Mouse (Mus musculus) monocyte, adult 2 months (primary cell): ENCODE data around the gene Agtpbp1.

Experiments used
- DNase-seq, 2 experiments: peaks; one replicate each; pipeline ENCODE4 v3.0.0; 2022; ENCODE audit warnings: low spot score in 2 of 2, low read depth in 1 of 2

The Agtpbp1 gene

GRCm38 (mm10) chr13:59580954-59581353, 4.1 kb downstream of the Agtpbp1 start:
- DNase-seq = no peak

GRCm38 (mm10) chr13:59572549-59572948, 12.5 kb downstream of the Agtpbp1 start:
- no peak for DNase-seq

GRCm38 (mm10) chr13:59571107-59571506, 13.9 kb downstream of the Agtpbp1 start:
- DNase-seq = no peak

- DNase-seq = no peak
These were observed 19.0 kb downstream of the Agtpbp1 start for GRCm38 (mm10) chr13:59565945-59566520.

- DNase-seq = no peak
These were observed 20.1 kb downstream of the Agtpbp1 start for GRCm38 (mm10) chr13:59564923-59565322.

- DNase-seq = no peak
These were observed 20.5 kb downstream of the Agtpbp1 start for GRCm38 (mm10) chr13:59564505-59564904.

GRCm38 (mm10) chr13:59562471-59562870, 22.6 kb downstream of the Agtpbp1 start:
- peak in 1 of 2 experiments; percentile 9 for DNase-seq

GRCm38 (mm10) chr13:59558776-59559175, 26.3 kb downstream of the Agtpbp1 start:
- peak in 1 of 2 experiments; percentile 1 for DNase-seq

- peak in 1 of 2 experiments; percentile 61 for DNase-seq
These were observed 27.6 kb downstream of the Agtpbp1 start for GRCm38 (mm10) chr13:59557185-59557985.

GRCm38 (mm10) chr13:59556670-59557069, 28.4 kb downstream of the Agtpbp1 start:
- DNase-seq = peak in 1 of 2 experiments; percentile 12

GRCm38 (mm10) chr13:59555613-59556192, 29.3 kb downstream of the Agtpbp1 start:
- DNase-seq = no peak

- no peak for DNase-seq
These were observed 30.1 kb downstream of the Agtpbp1 start for GRCm38 (mm10) chr13:59554772-59555505.

- no peak for DNase-seq
These were observed 32.3 kb downstream of the Agtpbp1 start for GRCm38 (mm10) chr13:59552751-59553150.

GRCm38 (mm10) chr13:59552286-59552685, 32.7 kb downstream of the Agtpbp1 start:
- no peak for DNase-seq

- DNase-seq = no peak
These were observed 35.7 kb downstream of the Agtpbp1 start for GRCm38 (mm10) chr13:59549318-59549798.

- no peak for DNase-seq
These were observed 37.3 kb downstream of the Agtpbp1 start for GRCm38 (mm10) chr13:59547716-59548115.

- DNase-seq = no peak
These were observed 37.9 kb downstream of the Agtpbp1 start for GRCm38 (mm10) chr13:59547091-59547490.

GRCm38 (mm10) chr13:59542411-59542810, 42.6 kb downstream of the Agtpbp1 start:
- no peak for DNase-seq

GRCm38 (mm10) chr13:59540030-59540429, 45.0 kb downstream of the Agtpbp1 start:
- DNase-seq = no peak

- no peak for DNase-seq
These were observed 46.4 kb downstream of the Agtpbp1 start for GRCm38 (mm10) chr13:59538661-59539060.

- DNase-seq = no peak
These were observed 48.4 kb downstream of the Agtpbp1 start for GRCm38 (mm10) chr13:59536631-59537030.
